Mouse (Mus musculus): ENCODE data around the gene Rhof.

Rhof gene

DNA sequence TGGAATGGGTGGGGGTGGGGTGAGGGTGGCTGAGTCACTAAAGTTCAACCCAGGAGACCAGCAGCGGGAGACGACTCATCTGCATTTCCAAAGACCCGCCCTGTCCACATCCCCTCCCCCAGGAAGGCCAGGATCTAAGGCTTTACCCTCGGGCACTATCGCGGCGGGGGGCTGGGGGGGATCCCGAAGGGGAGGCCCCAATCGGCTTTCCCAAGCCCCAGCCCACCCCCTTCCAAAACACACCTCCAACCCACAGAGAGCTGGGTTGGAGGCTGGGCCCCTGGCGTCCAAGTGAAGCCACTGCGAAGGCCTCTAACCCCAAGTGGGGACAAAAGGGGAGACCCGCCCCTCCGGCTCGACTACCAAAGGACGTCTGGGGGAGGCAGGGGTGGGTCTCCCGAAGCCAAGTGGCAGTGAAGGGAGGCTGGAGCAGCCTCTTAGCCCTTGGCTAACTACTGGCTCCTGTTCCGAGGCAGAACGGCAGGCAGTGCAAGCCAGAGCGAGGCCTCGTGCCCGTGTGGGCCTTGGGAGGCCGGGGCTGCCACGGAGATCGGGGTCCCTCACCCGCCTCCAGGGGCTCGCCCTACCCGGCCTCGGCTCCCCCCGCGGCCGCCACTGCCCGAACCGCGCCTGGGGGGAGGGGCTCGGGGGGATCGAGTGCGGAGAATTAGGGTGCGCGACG lies 5.9 kb upstream of the Rhof start:
- in situ Hi-C loops (cut with MboI; ENCODE audit: unreplicated experiment in 2 of 2): no loop called here

DNA sequence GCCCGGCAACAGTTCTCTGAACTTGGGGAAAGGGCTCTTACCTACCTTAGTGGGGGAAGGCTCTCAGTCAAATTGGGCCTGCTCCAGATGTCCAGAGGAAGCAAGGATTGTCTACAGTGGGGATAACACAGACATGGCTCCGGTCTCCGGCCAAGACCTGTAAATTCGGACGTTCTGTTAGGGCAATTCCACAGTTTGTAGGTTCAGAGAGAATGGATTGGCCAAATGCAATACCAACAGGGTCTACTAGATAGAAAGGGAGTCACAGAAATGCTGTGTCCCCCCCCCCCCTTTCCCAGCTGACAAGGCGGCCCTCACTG lies 5.4 kb upstream of the Rhof start:
- in situ Hi-C loops (cut with MboI; ENCODE audit: unreplicated experiment in 2 of 2): no loop called here

DNA sequence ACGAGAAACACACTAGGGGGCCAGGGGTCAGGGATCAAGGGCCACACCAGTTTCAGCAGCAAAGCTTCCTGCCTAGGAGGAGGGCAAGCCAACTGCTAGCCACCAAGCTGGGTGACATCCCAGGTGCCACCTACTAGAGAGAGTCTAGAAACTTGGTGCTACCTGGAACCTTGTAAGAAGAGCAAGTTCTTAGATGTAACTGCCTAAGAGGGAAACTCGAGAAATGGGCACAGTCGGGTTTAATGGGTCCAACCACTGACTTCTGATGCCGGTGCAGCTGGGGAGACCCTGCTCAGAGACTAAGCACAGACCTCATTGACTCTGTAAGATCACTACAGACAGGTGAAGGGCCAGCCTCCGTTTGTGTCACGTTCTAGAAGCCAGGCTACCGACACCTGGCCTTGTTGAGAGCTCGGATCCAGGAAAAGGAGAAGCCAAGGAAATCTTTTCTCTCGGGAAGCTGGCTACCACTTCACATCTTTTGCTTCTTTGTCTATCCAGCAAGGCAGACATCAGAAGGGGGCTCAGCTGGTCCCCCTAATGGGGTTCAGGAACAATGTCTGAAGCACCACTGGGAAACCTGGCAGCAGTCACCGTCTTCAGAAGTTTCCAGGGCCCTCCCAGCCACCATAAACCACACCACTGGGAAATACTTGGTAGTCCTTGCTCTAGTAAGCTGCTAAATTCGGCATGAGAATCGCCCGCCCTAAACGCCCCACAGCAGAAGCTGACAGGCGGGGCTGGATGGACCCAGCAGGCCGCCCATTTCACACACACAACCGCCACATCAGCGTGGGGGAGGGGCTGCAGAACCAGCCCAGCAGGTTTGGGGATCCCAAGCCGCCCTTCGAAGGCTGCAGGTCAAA lies 4.8 kb upstream of the Rhof start:
- in situ Hi-C loops (cut with MboI; ENCODE audit: unreplicated experiment in 2 of 2): no loop called here

DNA sequence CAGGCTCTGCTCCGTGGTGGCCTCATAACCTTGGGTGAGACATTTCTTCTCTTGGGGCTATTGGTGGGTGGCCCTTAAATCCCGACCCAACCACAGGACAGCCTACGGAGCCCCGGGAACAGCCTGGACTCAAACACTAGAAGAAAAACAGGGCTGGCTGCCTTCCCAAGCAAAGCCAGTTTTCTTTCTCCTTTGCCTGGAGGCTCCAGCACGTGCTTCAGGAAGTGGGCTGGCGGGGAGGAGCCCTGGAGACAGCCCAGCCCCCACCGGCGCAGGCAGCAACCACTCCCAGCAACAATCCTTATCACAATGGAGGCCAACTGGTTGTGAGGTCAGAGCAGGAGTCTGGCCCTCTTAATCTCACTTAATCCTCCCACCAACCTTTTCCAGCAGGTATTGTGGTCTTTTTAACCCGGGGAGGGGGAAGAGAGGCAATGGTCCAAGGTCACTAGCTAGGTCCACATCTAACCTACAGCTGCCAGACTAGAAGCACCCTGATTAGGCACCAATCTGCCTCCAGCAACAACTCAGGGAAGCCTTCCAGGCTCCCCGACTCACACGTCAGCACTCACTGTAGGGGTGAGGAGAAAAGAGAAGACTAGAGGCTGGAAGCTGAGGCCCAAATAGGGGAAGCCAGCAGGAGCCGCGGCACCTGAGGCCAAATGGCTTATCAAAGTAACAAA lies 4.0 kb upstream of the Rhof start:
- in situ Hi-C loops (cut with MboI; ENCODE audit: unreplicated experiment in 2 of 2): no loop called here

DNA sequence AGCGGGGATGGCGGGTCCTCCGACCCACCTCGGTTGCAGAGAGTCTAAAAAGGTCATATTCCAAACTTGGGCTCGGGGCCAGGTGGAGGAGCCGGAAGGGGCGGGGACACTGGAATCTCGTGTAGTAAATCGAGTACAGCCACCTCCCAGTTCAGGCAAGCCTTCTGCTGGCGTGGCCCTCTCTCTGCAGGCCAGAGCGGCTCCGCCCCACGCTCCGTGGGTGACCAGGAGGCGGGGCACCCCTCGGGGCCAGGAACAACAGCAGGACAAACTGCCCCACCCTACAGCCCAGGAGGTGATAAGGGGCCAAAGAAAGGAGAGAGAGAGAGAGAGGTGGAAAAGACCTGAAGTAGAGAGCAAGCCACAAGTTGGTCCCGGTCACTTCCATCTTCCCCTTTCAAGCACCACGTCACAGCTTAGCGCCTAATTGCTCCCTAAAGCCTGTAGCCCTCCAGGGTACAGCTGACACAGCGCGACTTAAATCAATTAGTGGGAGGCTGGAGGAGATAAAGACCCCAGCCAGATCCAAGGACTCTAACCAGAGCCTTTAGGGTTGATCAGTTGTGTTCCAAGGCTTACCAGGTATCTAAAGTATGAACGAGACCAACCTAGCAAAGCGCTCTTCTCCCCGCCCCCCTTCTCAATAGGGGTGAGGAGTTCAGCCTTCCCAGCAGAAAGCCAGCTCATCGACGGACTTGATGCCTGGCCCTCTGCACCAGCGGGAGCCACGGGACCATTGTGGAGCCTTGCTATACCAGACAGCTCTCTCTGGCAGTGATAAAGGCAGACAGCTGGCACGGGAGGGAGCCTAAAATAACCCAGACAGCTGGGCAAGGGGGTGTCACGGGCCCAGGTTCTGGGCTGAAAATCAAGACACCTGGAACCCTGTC lies 3.2 kb upstream of the Rhof start:
- in situ Hi-C loops (cut with MboI; ENCODE audit: unreplicated experiment in 2 of 2): no loop called here

DNA sequence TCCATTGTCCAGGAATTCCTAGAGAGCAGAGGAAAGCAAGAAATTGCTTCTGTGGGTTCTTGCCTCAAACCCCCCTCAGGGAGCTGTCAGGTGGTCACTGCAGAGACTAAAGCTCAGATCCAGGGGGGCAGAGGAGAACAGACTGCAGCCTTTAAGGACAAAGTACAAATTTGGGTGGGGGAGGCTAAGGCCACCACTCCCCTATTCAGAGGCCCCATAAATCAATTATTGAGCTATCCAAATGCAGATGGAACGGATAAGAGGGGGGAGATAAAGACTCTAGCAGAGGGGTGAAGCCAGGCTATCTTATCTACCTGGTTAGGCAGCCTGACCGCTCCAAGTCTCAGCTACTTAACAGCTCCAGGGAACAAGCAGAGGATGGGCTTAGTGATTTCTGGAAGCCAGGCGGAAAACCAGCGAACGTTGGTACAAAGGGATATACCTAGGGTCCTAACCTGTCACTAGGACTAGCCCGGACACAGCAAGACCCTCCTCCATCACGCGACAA lies 2.4 kb upstream of the Rhof start:
- in situ Hi-C loops (cut with MboI; ENCODE audit: unreplicated experiment in 2 of 2): loop anchor here (5.0 kb wide), 1 partner anchor 37 kb away; no protein-coding TSS in a partner anchor

DNA sequence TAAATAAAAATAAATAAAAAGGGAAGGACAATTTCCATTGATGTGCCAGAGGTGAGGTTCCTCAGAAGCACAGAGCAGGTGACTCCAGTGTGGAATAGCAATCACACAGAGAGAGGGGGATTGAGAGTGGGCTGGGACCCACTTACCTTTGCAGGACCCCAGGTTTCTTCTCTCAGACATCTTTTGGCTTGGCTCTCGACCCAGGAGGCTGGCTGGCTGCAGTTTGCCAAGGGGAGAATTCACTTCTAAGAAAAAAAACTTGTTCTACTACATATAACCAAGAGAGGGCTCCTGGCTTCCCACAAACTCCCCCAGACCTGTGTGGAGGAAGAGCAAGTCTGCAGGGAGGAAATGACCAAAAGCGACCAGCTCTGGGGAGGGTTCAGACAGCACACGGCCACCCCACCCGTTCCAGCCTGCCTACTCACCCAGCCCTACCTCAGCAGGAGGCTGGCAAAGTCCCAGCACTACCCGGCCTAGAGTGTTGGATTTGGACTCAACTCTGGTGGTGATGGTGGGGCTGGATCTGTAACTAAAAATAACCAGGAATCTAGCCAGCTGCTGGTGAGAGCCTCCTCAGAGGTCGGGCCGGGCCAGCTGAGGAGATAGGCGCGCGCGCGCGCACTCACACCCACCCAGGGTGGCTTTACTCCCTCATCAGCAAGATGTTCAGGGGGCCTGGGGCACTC lies 1.8 kb upstream of the Rhof start:
- in situ Hi-C loops (cut with MboI; ENCODE audit: unreplicated experiment in 2 of 2): loop anchor here (5.0 kb wide), 1 partner anchor 38 kb away; no protein-coding TSS in a partner anchor

DNA sequence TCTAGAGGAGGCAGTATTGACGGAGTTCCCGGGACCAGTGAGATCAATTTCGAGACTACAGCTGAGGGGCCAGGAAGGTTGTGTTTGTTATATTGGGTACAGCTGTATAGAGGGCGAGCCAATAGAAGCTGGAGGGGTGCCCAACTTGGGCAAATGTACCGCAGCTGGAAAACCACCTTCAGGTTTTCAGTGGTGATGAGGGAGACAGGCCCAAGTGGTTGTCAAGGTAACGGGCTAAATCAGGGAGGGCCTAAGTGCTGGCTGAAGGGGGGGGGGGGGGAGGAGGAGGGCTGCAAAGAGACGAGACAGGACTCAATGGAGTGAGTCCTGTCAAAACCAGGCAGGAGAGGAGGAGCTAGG lies 1.3 kb upstream of the Rhof start:
- in situ Hi-C loops (cut with MboI; ENCODE audit: unreplicated experiment in 2 of 2): loop anchor here (5.0 kb wide), 1 partner anchor 39 kb away; no protein-coding TSS in a partner anchor

DNA sequence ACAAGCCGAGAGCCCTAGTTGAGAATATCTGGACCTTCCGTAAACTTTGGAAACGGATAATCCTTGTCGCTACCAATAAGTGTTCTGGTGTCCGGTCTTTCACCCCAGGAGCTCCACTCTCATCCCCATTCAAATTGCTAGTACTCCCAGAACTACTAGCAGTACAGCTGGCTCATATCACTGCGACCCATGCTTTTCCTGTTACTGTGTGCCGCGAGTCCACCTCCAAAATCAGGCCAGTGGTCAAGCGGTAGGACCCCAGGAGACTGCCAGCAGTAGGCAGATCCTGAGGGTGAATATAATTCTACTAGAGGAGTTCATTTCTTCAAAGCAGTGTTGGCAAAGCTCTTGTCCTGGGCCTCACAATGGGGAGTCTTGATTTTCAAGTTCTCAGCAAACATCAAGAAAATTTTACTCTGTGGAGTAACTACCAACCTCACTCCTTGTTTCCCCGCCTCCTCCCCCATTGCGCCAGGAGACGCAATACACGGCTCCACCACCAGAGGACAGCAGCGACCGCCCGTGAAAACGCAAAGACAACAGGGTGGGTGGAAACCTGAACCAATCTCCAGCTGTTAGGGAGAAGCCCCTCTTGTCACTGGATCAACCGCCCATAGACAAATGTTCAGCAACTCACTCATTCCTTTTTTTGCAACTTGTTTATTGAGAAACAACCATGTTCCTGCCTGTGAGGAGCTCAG lies 741 bp upstream of the Rhof start:
- in situ Hi-C loops (cut with MboI; ENCODE audit: unreplicated experiment in 2 of 2): loop anchor here (5.0 kb wide), 1 partner anchor 39 kb away; no protein-coding TSS in a partner anchor

DNA sequence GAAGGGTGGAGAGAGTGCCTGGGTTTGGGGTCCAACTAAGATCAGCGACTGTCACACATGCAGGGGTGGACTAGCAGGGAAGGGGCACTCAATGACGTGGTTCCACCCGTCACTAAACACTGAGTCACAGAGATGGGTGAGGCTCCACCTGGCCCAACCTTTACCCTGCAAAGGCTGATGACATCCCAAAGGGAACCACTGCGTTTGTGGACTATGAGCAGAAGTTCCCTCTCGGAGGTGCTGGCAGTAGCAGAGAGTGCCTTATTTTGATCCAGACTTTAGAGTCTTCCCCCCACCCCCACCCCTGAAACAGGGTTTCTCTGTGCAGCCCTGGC lies 1.7 kb downstream of the Rhof start:
- in situ Hi-C loops (cut with MboI; ENCODE audit: unreplicated experiment in 2 of 2): loop anchor here (5.0 kb wide), 1 partner anchor 42 kb away; no protein-coding TSS in a partner anchor

DNA sequence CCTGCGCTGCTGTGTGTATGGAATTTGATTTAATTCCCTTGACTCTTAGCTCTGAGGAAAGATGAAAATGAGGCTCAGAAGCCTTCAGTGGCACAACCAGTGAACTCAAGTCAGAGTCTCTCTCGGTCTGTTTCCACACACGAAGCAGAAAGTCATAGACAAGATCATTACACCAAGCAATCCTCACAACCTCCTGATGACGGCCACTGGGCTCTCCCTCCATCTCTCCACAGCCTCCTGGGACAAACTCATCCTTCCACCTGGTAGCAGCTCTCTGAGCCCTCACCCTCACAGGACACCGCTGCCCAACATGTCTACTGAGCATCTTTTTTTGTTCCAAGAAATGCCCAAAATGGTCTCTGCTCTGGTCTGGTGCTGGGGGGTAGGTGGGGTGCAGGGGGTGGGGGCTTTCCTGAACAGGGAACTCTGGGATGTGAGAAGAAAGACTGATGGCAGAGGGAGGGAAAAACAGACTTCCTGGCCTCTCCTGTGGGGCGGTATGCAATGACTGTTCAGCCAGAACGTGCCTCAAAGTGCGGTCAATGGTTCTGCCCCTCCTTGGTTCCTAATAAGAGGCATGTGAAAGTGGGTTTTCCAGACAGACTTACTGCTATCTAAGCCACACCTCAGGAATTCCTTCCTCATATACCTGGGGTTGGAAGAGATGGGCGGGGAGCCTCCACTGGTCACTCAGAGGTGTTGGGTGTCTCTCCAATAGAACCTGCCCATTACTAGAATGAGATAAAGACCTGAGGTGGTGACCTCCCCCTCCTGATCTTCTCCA lies 2.3 kb downstream of the Rhof start:
- in situ Hi-C loops (cut with MboI; ENCODE audit: unreplicated experiment in 2 of 2): loop anchor here (5.0 kb wide), 1 partner anchor 42 kb away; no protein-coding TSS in a partner anchor

DNA sequence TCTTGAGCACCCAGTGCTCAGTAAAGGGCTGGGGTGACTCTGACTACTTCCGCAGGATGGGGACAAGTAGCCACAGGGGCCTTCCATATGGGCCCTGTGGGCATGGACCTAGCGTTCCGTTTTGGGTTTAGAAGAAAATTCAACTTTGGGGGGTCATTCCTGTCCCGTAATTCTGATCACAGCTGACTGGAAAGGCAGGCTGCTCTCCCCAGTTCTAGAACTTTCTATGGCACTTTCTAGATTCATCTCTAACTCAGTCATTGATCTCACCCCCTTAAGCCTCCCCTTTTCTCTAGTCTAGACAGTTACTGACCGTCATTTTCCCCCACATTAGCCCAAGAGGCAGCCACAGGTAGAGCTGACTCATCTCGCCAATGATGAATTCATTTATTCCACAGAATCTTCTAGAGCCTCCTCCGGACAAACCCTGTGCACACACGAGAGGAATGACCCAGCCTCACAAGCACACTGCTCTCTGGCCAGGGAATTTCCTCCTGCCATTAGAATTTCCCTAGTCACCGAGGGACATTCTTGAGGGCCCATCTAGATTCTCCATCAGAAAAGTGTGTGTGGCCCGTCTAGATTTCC lies 3.2 kb downstream of the Rhof start:
- in situ Hi-C loops (cut with MboI; ENCODE audit: unreplicated experiment in 2 of 2): no loop called here

DNA sequence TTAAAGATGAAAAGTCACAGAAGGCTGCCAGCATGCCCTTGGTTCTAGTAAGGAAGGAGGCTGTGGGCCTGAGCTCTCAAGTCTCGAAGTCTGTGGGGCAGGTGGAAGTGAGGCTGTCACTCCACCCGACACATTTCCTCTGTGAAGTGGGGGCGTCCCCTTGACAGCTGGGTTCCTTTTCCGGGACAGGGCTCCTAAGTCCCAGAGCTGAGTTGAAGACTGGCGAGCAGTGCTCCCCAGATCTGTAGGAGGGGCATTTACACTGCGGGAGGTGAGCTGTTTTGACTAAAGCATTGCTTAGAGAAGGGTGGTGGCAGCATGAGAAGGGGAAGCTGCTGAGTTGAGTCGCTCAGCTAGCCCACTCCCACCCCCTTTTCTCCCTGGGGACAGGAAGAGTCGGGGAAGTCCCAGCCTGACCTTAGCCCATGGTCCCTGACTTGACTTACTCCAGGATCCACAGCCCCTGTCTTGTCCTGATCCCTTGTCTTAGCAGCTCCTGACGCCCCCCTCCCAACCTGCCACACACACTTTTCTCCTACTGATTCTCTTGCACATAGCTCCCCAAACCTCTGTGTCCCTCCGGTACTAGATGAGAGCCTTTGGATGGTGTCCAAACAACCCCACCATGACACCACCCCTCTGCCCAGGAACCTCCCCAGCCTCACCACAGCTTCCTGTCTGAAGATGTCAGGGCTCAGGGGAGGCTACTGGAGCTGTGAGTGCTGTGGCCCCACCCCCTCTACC lies 3.9 kb downstream of the Rhof start:
- in situ Hi-C loops (cut with MboI; ENCODE audit: unreplicated experiment in 2 of 2): no loop called here

DNA sequence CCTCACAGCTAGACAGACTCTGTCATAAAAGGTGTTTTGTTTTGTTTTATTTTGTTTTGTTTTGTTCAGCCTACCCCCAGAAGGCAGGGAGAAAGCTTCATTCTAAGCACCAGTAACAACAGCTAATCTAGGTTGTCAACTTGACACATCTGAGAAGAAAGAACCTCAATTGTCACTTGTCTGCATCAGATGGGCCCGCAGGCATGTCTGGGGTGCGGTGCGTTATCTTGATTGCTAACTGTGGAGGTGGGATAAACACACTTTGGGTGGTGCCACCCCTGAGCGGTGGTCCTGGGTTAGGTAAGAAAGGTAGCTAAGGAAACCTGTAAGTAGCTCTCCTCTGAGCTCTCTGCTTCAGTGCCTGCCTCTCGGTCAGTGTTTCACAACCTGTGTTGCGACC lies 5.5 kb downstream of the Rhof start:
- in situ Hi-C loops (cut with MboI; ENCODE audit: unreplicated experiment in 2 of 2): no loop called here

DNA sequence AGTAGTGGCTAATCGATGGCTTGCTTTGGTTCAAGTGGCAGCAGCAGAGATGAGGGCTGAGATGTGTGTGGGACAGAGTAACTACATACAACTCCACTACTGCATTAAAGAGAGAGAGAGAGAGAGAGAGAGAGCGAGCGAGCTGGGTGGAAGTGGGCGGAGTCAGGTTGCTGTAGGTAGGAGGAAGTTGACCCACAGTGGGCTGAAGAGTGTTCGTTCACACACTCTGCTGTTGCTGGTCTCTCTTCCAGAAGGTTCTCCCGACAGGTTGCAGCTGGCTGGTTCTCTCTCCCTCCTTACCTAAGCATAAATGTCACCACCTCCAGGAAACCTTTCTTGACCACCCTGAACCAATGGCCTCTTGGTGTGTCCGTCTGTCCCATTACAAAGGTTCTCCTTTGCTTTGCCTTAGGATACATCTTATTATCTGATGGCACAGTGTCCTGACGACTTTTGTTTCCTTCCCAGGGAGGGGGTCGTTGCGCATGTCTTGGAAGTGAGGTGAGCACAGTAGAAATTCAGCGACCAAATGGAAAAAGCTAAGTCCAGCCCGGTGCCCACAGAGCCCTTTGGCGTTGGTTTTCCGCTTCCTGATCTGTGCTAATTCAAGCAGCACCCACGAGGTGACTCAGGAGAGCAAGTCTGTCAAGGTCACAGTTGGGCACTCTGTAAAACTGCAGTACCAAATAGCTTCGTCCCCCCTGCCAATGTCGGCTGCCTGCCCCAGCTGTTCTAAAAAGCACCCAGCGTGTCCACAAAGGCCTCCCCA lies 6.7 kb downstream of the Rhof start:
- in situ Hi-C loops (cut with MboI; ENCODE audit: unreplicated experiment in 2 of 2): no loop called here

DNA sequence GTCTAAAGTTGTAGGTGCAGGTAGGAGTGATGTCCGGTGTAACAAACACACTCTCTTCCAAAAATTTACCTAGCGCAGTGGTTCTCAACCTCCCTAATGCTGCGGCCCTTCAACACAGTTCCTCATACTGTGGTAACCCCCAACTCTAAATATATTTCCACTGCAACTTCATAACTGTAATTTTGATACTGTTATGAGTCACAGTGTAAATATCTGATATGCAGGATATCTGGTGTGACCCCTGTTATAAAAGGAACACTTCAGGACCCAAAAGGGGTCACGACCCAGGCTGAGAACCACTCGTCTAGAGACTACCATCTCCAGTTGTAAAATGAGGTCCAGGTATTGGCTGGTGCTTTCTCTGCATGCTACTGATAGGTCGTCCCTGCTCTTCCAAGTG lies 7.4 kb downstream of the Rhof start:
- in situ Hi-C loops (cut with MboI; ENCODE audit: unreplicated experiment in 2 of 2): no loop called here

DNA sequence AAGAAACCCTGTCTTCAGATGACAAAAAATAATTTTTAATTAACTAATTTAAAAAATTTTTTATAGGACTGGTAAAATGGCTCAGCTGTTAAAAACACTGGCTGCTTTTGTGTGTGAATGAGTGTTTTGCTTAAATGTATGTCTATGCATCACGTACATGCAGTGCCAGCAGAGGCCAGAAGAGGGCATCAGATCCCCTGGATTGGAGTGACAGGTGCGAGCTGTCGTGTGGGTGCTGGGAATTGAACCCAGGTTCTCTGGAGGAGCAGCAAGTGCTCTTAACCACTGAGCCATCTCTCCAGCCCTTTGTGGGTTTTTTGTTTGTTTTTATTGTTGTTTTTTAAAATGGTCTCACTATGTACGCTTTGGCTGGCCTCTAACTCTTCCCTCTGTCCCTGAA lies 10.3 kb downstream of the Rhof start:
- in situ Hi-C loops (cut with MboI; ENCODE audit: unreplicated experiment in 2 of 2): no loop called here

Measured in v-Abl transformed pro-B cells (cell line).